Mouse (Mus musculus) layer of hippocampus, adult 18-20 months (tissue): Measurements from ENCODE around the gene Ppp1r17. TPM values are rescaled to one million over a fixed set of nuclear protein-coding genes. Genes with fewer than 3 reads are reported as not detected.

Source experiments
- total RNA-seq, 2 experiments: library from RNA; stranded (reverse); gene quantifications; 2 replicates each; pipeline ENCODE4 v1.2.3; 2021

Gene Ppp1r17
- total RNA-seq, 2 experiments from 2014 or later: 0.64 to 0.79 TPM

Other genes starting within 250 kb of the Ppp1r17 start
- gene Itprid1, start 180.6 kb upstream of the Ppp1r17 start, total RNA-seq: 1 to 10 TPM; 1.2 to 1.4 TPM